Mouse (Mus musculus): ENCODE measurements around the gene Armh4.

Armh4 gene

DNA sequence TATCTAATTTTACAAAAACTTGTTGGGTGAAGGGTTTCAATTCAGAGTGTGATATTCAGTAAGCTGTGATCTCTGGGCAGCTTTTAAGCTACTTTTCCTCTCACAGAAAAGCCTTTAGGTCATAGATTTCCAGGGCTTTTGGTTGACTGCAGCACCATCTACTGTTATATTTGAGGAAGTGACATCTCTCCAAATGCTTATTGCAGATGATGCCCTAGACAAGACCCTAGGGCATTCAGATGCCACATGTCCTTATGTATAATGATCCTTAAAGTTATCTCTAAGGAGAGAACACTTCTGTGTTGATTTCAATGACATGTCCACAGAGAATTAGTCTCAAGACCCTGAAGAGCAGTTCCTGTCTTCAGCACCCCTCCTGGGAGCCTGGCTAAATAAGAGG is 49.2 kb downstream of the Armh4 start:
- DNase-seq (ENCODE audit: low read depth, low spot score), result no peak

DNA sequence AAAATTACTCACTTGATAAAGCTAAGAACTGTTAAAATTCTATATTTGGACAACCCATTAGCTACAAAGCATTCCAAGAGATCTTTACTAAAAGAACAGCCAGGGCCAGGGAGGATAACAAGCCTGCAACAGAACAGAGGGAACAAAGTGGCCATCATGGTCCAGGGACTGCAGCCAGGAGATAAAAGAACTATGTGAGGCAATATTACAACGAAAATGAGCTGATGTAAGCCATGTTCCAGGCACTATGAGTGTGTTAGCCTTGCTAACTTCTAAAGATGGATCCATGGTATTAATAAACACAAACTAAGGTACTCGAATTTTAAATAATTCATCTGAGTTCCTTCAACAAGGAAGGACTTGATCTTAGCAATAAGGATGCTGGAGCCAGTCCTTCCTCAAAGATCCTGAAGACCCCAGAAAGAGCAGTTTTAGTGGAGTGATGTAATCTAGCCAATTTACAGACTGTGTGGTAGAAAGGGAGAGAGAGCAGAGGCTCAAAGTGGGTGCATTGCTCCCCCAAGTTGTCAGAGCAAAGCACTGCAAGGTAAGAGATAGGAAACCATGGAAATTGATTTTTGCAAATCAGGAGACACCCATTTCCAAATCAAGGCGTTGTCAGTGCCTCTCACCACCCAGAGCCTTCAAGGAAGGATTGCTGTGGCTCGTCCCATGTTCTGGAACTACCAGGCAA is 59.7 kb downstream of the Armh4 start:
- DNase-seq (ENCODE audit: low read depth, low spot score), result no peak

- DNase-seq (ENCODE audit: low read depth, low spot score), result no peak
These were observed 60.4 kb downstream of the Armh4 start for GRCm38 (mm10) chr14:49722782-49723181.

DNA sequence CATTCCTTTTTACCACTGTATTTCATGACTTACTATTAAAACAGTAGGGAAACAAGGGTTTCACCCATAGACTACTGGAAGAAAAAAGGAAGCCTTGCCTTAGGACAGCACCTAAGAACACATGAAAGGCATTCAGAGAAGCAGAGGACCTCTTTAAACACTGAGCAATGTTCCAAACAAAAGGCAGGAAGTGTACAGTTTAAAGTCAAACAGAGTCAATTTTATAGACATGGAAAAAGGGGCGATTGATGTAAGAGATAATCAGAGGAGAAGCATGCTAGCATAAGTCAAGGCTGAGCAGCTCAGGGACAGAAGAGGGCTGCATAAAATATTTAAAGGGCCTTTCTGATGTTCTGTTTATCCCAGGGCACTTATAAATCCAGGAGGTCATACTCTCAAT is 61.9 kb downstream of the Armh4 start:
- no peak for DNase-seq (ENCODE audit: low read depth, low spot score)

DNA sequence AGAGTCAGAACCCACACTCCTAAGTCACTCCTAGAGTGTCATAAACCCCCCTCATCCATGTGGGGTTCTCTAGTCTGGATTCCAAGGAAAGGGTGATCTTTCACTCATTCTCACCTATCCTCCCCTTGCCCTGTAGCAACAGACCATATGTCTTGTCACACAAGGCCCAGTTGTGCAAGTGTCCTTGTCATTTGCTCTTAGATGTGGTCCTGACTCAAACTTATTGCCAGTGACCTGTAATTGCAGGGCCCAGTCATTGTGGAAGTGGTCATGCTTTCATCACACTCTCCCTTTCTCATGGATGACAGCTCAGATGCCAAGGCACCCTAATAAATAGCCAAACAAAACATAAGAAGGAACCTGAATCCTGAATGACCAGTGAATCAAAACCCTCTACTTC is 63.5 kb downstream of the Armh4 start:
- no peak for DNase-seq (ENCODE audit: low read depth, low spot score)

GRCm38 (mm10) chr14:49711016-49711415 is 72.2 kb downstream of the Armh4 start:
- no peak for DNase-seq (ENCODE audit: low read depth, low spot score)

DNA sequence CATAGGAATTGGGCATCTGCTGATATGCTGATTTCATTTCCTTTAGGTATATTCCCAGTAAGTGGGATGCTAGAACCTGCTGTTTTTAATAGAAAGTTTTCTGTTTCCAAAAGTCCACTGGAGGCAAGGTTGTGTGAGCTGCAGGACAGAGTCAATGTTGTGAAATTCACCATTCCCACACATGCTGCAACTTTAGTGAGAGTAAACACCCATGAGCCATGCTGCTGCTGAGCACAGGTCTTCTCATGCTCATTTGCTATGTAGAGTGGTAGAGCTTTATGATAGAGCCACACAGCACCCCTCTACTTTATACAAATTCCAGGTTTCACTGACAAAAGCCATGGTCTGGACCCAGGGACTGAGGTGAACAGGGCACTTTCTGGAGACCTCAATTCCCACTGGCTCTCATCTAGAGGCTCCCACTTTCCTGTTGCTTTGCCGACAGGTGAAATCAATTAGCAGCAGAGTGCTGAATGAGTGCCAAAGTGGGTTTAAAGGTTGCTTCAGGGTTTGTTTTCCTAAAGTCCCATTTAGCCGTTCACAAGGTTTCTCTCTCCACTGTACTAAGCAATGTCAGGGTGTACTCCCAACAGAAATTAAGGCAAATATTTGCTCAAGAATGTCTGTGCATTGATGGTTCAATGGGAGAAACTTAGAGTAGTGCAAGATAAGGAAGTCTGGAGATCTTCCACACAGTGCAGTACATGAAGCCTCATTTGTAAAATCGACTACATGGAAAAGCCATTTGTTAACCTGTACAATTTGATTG is 79.6 kb downstream of the Armh4 start:
- no peak for DNase-seq (ENCODE audit: low read depth, low spot score)

DNA sequence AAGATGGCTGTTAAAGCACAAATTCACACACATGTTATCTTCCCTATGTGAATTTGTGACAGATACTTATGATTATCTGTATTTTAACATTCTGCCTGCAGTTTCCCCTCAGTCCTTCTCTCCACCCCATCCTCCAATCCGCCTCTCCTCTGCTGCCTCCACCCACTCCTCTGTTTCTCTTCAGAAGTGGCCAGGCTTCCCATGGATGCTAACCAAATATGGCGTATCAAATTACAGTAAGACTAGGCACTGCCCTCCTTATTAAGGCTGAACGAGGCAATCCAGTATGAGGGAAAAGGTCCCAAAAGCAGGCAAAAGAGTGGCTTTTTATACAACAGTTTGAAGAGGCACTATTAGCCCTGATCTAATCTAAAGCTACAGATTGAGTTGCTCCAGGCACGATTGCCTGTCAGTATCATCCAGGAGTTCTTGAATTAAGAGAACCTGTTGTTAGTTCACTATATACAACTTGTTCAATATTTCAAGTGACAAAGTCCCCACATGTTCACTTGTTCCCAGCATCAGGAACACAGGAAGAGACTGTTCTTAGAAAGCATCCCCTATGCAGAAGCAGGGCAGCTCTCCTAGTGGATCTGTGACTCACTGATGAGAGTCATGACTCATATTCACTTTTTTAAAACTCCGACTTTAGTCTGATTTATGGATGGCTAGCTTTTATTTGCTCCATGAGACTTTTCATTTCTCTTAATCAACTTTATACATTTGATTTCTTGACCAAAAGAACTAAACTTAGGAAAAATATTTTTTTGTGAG is 103.5 kb downstream of the Armh4 start:
- no peak for DNase-seq (ENCODE audit: low read depth, low spot score)

DNA sequence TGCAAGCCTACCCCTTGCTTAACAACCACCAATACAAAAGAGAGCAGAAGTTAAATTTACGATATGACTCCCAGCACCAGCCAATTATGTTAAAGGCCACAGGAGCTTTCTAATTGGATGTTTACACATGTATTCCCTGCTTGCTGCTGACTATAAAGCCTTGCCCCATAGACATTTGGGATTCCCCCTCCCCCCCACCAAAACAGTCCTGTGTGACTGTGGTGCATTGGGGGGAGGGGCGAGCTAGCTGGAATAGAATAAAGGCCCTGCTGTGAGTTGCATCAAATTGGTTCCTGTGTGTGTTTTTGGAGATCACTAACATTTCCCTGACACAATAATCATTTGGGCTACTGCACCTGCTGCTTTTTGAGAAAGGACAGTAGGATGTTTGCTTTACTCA is 106.6 kb downstream of the Armh4 start:
- no peak for DNase-seq (ENCODE audit: low read depth, low spot score)

- DNase-seq (ENCODE audit: low read depth, low spot score), result no peak
These were observed 122.7 kb downstream of the Armh4 start for GRCm38 (mm10) chr14:49660444-49660843.

DNA sequence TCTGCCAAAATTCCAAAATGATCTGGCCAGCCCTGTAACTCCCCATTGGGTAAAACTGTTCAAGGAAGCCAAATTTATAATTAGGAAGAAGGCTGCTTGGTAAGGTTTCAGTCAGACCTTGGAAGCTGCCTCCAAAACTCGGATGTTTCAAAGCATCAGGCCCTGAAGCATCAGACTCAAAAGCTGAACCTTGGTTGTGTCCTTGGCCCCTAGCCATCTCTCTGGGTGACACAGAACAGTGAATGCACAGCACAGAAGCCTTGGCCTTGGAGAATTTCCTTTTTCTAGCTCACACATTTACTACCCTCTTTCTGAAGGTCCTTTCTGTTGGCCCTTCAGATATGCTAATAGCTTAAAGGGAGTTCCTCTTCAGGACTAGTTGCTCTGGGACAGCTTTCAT is 134.0 kb downstream of the Armh4 start:
- DNase-seq (ENCODE audit: low read depth, low spot score), result no peak

GRCm38 (mm10) chr14:49637422-49637821 is 145.8 kb downstream of the Armh4 start:
- no peak for DNase-seq (ENCODE audit: low read depth, low spot score)

DNA sequence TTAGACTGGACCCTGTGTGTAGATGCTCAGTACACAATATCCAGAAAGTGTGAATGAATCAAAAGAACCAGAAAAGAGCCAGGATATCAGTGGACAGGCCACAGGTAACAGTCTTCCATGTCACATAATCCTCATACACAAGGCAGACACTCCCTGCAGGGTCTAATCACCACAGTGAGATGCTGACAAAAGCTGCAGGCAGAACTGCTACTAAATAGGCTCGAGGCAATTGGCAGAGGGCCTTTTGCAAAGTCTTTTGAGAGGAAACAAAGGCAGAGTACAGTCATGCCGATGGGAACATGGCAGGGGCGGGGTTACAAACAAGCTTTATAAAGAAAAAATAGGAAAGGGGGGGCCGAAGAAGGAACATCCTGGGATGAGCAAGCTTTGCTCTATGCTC is 157.1 kb downstream of the Armh4 start:
- DNase-seq (ENCODE audit: low read depth, low spot score), result no peak

All from CD4-positive, CD25-positive, alpha-beta regulatory T cell, adult 2 months (primary cell).